Mouse (Mus musculus) heart, postnatal 0 days (tissue): ENCODE measurements around the gene Gab2.

Source experiments
- CTCF ChIP-seq: IDR thresholded peaks from 2 replicates; pipeline ENCODE4 v1.5.1; 2016; ENCODE audit warnings: antibody characterized with exemption, control low read depth, low read depth
- EP300 ChIP-seq: IDR thresholded peaks from 2 replicates; pipeline ENCODE4 v1.6.1; 2016; ENCODE audit warnings: antibody characterized with exemption, low read depth

DNA sequence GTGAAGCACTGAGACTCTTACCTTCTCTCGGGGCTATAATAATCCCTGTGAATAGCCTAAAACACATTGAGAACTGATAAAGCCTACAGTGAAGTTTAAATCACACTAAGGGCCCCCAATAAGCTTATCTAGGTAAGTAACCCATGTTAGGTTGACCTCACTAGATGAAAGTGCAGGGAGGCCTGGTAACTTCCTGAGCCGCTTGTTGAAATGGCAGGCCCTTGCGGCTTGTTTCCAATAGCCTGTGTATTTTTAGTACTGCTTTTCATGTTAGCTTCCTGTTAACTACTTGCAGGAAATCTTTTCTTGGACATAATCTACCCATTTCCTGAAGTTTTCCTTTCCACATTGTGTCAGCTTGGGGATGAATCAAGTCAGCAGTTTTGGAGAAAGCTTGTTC is 90.7 kb downstream of the Gab2 start:
- no peak for TF ChIP-seq CTCF
- TF ChIP-seq EP300: no peak
